Mouse (Mus musculus) forebrain, embryonic 15.5 days (tissue): ENCODE results near the gene Acvr2b. TPM values are rescaled to one million over a fixed set of nuclear protein-coding genes. Genes with fewer than 3 reads are reported as not detected.

Experiments used
- ATAC-seq: fragments of 200-750 bp; cut with Nextera tagmentation; replicated peaks from 2 replicates; pipeline ENCODE4 v1.8.0; 2017; ENCODE audit warnings: mild to moderate bottlenecking, moderate TSS enrichment, moderate library complexity
- H3K27ac ChIP-seq: fragments of 300-500 bp; sonication (generic); replicated peaks from 2 replicates; pipeline ENCODE4 v1.5.1; 2015; ENCODE audit warnings: mild to moderate bottlenecking, inconsistent platforms
- H3K27me3 ChIP-seq: fragments of 300-500 bp; sonication (generic); 2 replicates; pipeline ENCODE4 v1.6.1; 2015; ENCODE audit warnings: inconsistent platforms
- H3K36me3 ChIP-seq: fragments of 300-500 bp; sonication (generic); 2 replicates; pipeline ENCODE4 v1.6.1; 2015; ENCODE audit warnings: mild to moderate bottlenecking, inconsistent platforms
- H3K4me1 ChIP-seq: fragments of 300-500 bp; sonication (generic); 2 replicates; pipeline ENCODE4 v1.6.1; 2015; ENCODE audit warnings: inconsistent platforms
- H3K4me2 ChIP-seq: fragments of 300-500 bp; sonication (generic); replicated peaks from 2 replicates; pipeline ENCODE4 v1.6.1; 2015; ENCODE audit warnings: mild to moderate bottlenecking, inconsistent platforms
- H3K4me3 ChIP-seq: fragments of 300-500 bp; sonication (generic); 2 replicates; pipeline ENCODE4 v1.5.1; 2015; ENCODE audit warnings: mild to moderate bottlenecking, inconsistent platforms
- H3K9ac ChIP-seq: fragments of 300-500 bp; sonication (generic); replicated peaks from 2 replicates; pipeline ENCODE4 v1.6.1; 2015; ENCODE audit warnings: mild to moderate bottlenecking, inconsistent platforms
- H3K9me3 ChIP-seq: fragments of 300-500 bp; sonication (generic); 2 replicates; pipeline ENCODE4 v1.6.1; 2016; ENCODE audit warnings: inconsistent platforms
- WGBS: fragments of 180-500 bp; shearing (Covaris S2); methylation state at CpG from one replicate; pipeline ENCODE4 v1.1.7; 2015; ENCODE audit warnings: mixed read lengths; 5-methylcytosine and 5-hydroxymethylcytosine counted together
- polyA plus RNA-seq: library from polyadenylated mRNA; unstranded; fragments of >200 nt; fragmentation: Nextera tagmentation; extraction: Ambion mirVana; gene quantifications from 2 replicates; pipeline ENCODE4 v1.2.1, GENCODE M21; 2015

The Acvr2b gene
- polyA plus RNA-seq, 1 experiment from 2014 or later, result 53.8 TPM

GRCm38 (mm10) chr9:119455967-119456366 is 54.0 kb downstream of the Acvr2b start:
- no peaks in the 10 kb centered on the region for H3K9me3 ChIP-seq
- no peaks in the 10 kb centered on the region for H3K4me1 ChIP-seq
- H3K27ac ChIP-seq, result no peak overlapping the region
- no peaks in the 10 kb centered on the region for H3K27me3 ChIP-seq
- no peak overlapping the region for H3K9ac ChIP-seq
- no peak for ATAC-seq
- no peak overlapping the region for H3K4me2 ChIP-seq
- 93% methylated on average over 14 of the region's 14 CpGs for WGBS
- no peak overlapping the region for H3K4me3 ChIP-seq
- peaks cover 49% of the 10 kb centered on the region for H3K36me3 ChIP-seq

GRCm38 (mm10) chr9:119457122-119457521 is 55.2 kb downstream of the Acvr2b start:
- no peak for ATAC-seq
- Histone ChIP-seq H3K27me3 (no peaks in the 10 kb centered on the region), H3K4me3 (no peak overlapping the region), H3K9ac (no peak overlapping the region), H3K4me2 (no peak overlapping the region), H3K4me1 (no peaks in the 10 kb centered on the region), H3K27ac (no peak overlapping the region), H3K9me3 (no peaks in the 10 kb centered on the region), H3K36me3 (peaks cover 42% of the 10 kb centered on the region)
- WGBS, result 86% methylated on average over 14 of the region's 14 CpGs

GRCm38 (mm10) chr9:119460410-119460809 is 58.5 kb downstream of the Acvr2b start:
- WGBS, result 46% methylated on average over 8 of the region's 8 CpGs

GRCm38 (mm10) chr9:119465056-119465455 is 63.1 kb downstream of the Acvr2b start:
- Histone ChIP-seq H3K4me1 (no peaks in the 10 kb centered on the region), H3K36me3 (peaks cover 59% of the 10 kb centered on the region), H3K27me3 (no peaks in the 10 kb centered on the region), H3K9ac (no peak overlapping the region), H3K4me2 (no peak overlapping the region), H3K9me3 (no peaks in the 10 kb centered on the region), H3K4me3 (no peak overlapping the region), H3K27ac (no peak overlapping the region)
- ATAC-seq, result no peak
- 91% methylated on average over 6 of the region's 6 CpGs for WGBS

More at GRCm38 (mm10) chr9:119460410-119460809, 58.5 kb downstream of the Acvr2b start:
- no peak overlapping the region for H3K9ac ChIP-seq
- peaks cover 54% of the 10 kb centered on the region for H3K36me3 ChIP-seq
- 0 out of 2 replicates have a peak, but pooled peaks have one; percentile 46 for ATAC-seq
- H3K4me3 ChIP-seq, result no peak overlapping the region
- no peaks in the 10 kb centered on the region for H3K27me3 ChIP-seq
- H3K4me2 ChIP-seq, result no peak overlapping the region
- no peaks in the 10 kb centered on the region for H3K4me1 ChIP-seq
- no peaks in the 10 kb centered on the region for H3K9me3 ChIP-seq
- H3K27ac ChIP-seq, result no peak overlapping the region

- WGBS, result 65% methylated on average over 7 of the region's 7 CpGs
- no peak overlapping the region for H3K9ac ChIP-seq
- 0 out of 2 replicates have a peak, but pooled peaks have one; percentile 48 for ATAC-seq
- H3K27me3 ChIP-seq, result no peaks in the 10 kb centered on the region
- H3K4me3 ChIP-seq, result no peak overlapping the region
- H3K9me3 ChIP-seq, result no peaks in the 10 kb centered on the region
- peaks cover 59% of the 10 kb centered on the region for H3K36me3 ChIP-seq
- H3K27ac ChIP-seq, result no peak overlapping the region
- H3K4me1 ChIP-seq, result no peaks in the 10 kb centered on the region
- H3K4me2 ChIP-seq, result no peak overlapping the region
These were observed 63.7 kb downstream of the Acvr2b start for GRCm38 (mm10) chr9:119465595-119465994.

- H3K4me2 ChIP-seq, result no peak overlapping the region
- H3K36me3 ChIP-seq, result peaks cover 27% of the 10 kb centered on the region
- H3K27ac ChIP-seq, result no peak overlapping the region
- no peak overlapping the region for H3K9ac ChIP-seq
- WGBS, result 63% methylated on average over 8 of the region's 8 CpGs
- no peaks in the 10 kb centered on the region for H3K4me1 ChIP-seq
- no peaks in the 10 kb centered on the region for H3K27me3 ChIP-seq
- no peak overlapping the region for H3K4me3 ChIP-seq
- ATAC-seq, result no peak
- H3K9me3 ChIP-seq, result no peaks in the 10 kb centered on the region
These were observed 67.9 kb downstream of the Acvr2b start for GRCm38 (mm10) chr9:119469691-119470353.

GRCm38 (mm10) chr9:119472412-119472918 is 70.5 kb downstream of the Acvr2b start:
- Histone ChIP-seq H3K36me3 (peaks cover 9% of the 10 kb centered on the region), H3K9ac (no peak overlapping the region), H3K4me1 (no peaks in the 10 kb centered on the region), H3K9me3 (no peaks in the 10 kb centered on the region), H3K4me3 (no peak overlapping the region), H3K27ac (no peak overlapping the region), H3K27me3 (no peaks in the 10 kb centered on the region), H3K4me2 (no peak overlapping the region)
- no peak for ATAC-seq
- 84% methylated on average over 11 of the region's 11 CpGs for WGBS

- H3K4me3 ChIP-seq, result no peak overlapping the region
- no peak for ATAC-seq
- H3K9me3 ChIP-seq, result no peaks in the 10 kb centered on the region
- peaks cover 2% of the 10 kb centered on the region; the same call in 1 of the 2 replicates for H3K4me1 ChIP-seq
- H3K36me3 ChIP-seq, result peaks cover 4% of the 10 kb centered on the region
- no peak overlapping the region for H3K27ac ChIP-seq
- H3K4me2 ChIP-seq, result no peak overlapping the region
- H3K9ac ChIP-seq, result no peak overlapping the region
- 92% methylated on average over 1 of the region's 1 CpGs for whole genome bisulfite sequencing
- H3K27me3 ChIP-seq, result no peaks in the 10 kb centered on the region
These were observed 71.1 kb downstream of the Acvr2b start for GRCm38 (mm10) chr9:119473011-119473410.

GRCm38 (mm10) chr9:119473608-119474164 is 71.8 kb downstream of the Acvr2b start:
- Histone ChIP-seq H3K9me3 (no peaks in the 10 kb centered on the region), H3K9ac (no peak overlapping the region), H3K4me2 (no peak overlapping the region), H3K36me3 (no peaks in the 10 kb centered on the region), H3K4me3 (no peak overlapping the region), H3K27ac (no peak overlapping the region), H3K27me3 (no peaks in the 10 kb centered on the region), H3K4me1 (peaks cover 8% of the 10 kb centered on the region; the same call in 1 of the 2 replicates)
- 89% methylated on average over 9 of the region's 9 CpGs for WGBS
- ATAC-seq, result no peak

GRCm38 (mm10) chr9:119474717-119475611 is 73.0 kb downstream of the Acvr2b start:
- H3K4me2 ChIP-seq, result no peak overlapping the region
- no peaks in the 10 kb centered on the region for H3K36me3 ChIP-seq
- H3K9me3 ChIP-seq, result no peaks in the 10 kb centered on the region
- WGBS, result 77% methylated on average over 15 of the region's 15 CpGs
- ATAC-seq, result no peak
- H3K4me3 ChIP-seq, result no peak overlapping the region
- H3K4me1 ChIP-seq, result peaks cover 11% of the 10 kb centered on the region; the same call in 1 of the 2 replicates
- H3K27me3 ChIP-seq, result no peaks in the 10 kb centered on the region
- no peak overlapping the region for H3K27ac ChIP-seq
- H3K9ac ChIP-seq, result no peak overlapping the region

- Histone ChIP-seq H3K27ac (no peak overlapping the region), H3K9ac (no peak overlapping the region), H3K27me3 (no peaks in the 10 kb centered on the region), H3K36me3 (no peaks in the 10 kb centered on the region), H3K4me1 (peaks cover 11% of the 10 kb centered on the region; the same call in 1 of the 2 replicates), H3K9me3 (no peaks in the 10 kb centered on the region), H3K4me3 (no peak overlapping the region), H3K4me2 (no peak overlapping the region)
- WGBS, result 51% methylated on average over 6 of the region's 6 CpGs
- no peak for ATAC-seq
These were observed 75.8 kb downstream of the Acvr2b start for GRCm38 (mm10) chr9:119477754-119478153.

GRCm38 (mm10) chr9:119478345-119478744 is 76.4 kb downstream of the Acvr2b start:
- Histone ChIP-seq H3K27me3 (no peaks in the 10 kb centered on the region), H3K36me3 (no peaks in the 10 kb centered on the region), H3K4me2 (no peak overlapping the region), H3K27ac (no peak overlapping the region), H3K9me3 (no peaks in the 10 kb centered on the region), H3K9ac (no peak overlapping the region), H3K4me3 (no peak overlapping the region), H3K4me1 (peaks cover 12% of the 10 kb centered on the region; the same call in 1 of the 2 replicates)
- WGBS, result 52% methylated on average over 11 of the region's 11 CpGs
- ATAC-seq, result no peak
